Mouse (Mus musculus): Measurements from ENCODE around the gene Tiprl. TPM values are rescaled to one million over a fixed set of nuclear protein-coding genes. Genes with fewer than 3 reads are reported as not detected.
A peak's percentile ranks its signal among the peaks of the same experiment; 100 is the strongest.

Tiprl gene
- polyA plus RNA-seq, 1 experiment from 2014 or later: 86.7 TPM

GRCm38 (mm10) chr1:165252027-165252671, 15.4 kb upstream of the Tiprl start:
- WGBS: 45% methylated on average over 11 of the region's 11 CpGs
- no peak overlapping the region for H3K4me2 ChIP-seq (replicated peaks; ENCODE audit: low read depth, low read length)

GRCm38 (mm10) chr1:165250546-165250945, 13.8 kb upstream of the Tiprl start:
- H3K4me1 ChIP-seq (ENCODE audit: control insufficient read depth, insufficient read depth, low read length): no peaks in the 10 kb centered on the region
- WGBS: 74% methylated on average over 2 of the region's 2 CpGs
- no peaks in the 10 kb centered on the region for H3K27me3 ChIP-seq (ENCODE audit: control insufficient read depth, insufficient read depth, low read length)
- no peak for ATAC-seq (ENCODE audit: insufficient number of reproducible peaks, insufficient read depth, low FRiP score, low read depth)
- no peak overlapping the region for H3K4me3 ChIP-seq (ENCODE audit: low read depth, low read length)
- no peak overlapping the region for H3K4me2 ChIP-seq (replicated peaks; ENCODE audit: low read depth, low read length)
- H3K36me3 ChIP-seq (ENCODE audit: control insufficient read depth, insufficient read depth, low read length): no peaks in the 10 kb centered on the region
- H3K9ac ChIP-seq (replicated peaks; ENCODE audit: low read depth, low read length): no peak overlapping the region
- H3K9me3 ChIP-seq (ENCODE audit: control insufficient read depth, low read depth, low read length): no peaks in the 10 kb centered on the region
- H3K27ac ChIP-seq (ENCODE audit: low read length): no peak overlapping the region

More at GRCm38 (mm10) chr1:165252027-165252671, 15.4 kb upstream of the Tiprl start:
- Histone ChIP-seq H3K9ac (replicated peaks; ENCODE audit: low read depth, low read length) (no peak overlapping the region), H3K36me3 (ENCODE audit: control insufficient read depth, insufficient read depth, low read length) (no peaks in the 10 kb centered on the region), H3K4me1 (ENCODE audit: control insufficient read depth, insufficient read depth, low read length) (no peaks in the 10 kb centered on the region), H3K9me3 (ENCODE audit: control insufficient read depth, low read depth, low read length) (no peaks in the 10 kb centered on the region), H3K27me3 (ENCODE audit: control insufficient read depth, insufficient read depth, low read length) (no peaks in the 10 kb centered on the region), H3K4me3 (ENCODE audit: low read depth, low read length) (no peak overlapping the region), H3K27ac (ENCODE audit: low read length) (no peak overlapping the region)
- no peak for ATAC-seq (ENCODE audit: insufficient number of reproducible peaks, insufficient read depth, low FRiP score, low read depth)

GRCm38 (mm10) chr1:165248842-165249241, 12.0 kb upstream of the Tiprl start:
- H3K36me3 ChIP-seq (ENCODE audit: control insufficient read depth, insufficient read depth, low read length): no peaks in the 10 kb centered on the region
- no peak for ATAC-seq (ENCODE audit: insufficient number of reproducible peaks, insufficient read depth, low FRiP score, low read depth)
- no peaks in the 10 kb centered on the region for H3K27me3 ChIP-seq (ENCODE audit: control insufficient read depth, insufficient read depth, low read length)
- no peak overlapping the region for H3K9ac ChIP-seq (replicated peaks; ENCODE audit: low read depth, low read length)
- no peak overlapping the region for H3K4me3 ChIP-seq (ENCODE audit: low read depth, low read length)
- no peaks in the 10 kb centered on the region for H3K9me3 ChIP-seq (ENCODE audit: control insufficient read depth, low read depth, low read length)
- no peaks in the 10 kb centered on the region for H3K4me1 ChIP-seq (ENCODE audit: control insufficient read depth, insufficient read depth, low read length)
- WGBS: 57% methylated on average over 4 of the region's 4 CpGs
- no peak overlapping the region for H3K27ac ChIP-seq (ENCODE audit: low read length)
- no peak overlapping the region for H3K4me2 ChIP-seq (replicated peaks; ENCODE audit: low read depth, low read length)

- no peaks in the 10 kb centered on the region for H3K36me3 ChIP-seq (ENCODE audit: control insufficient read depth, insufficient read depth, low read length)
- H3K27ac ChIP-seq (ENCODE audit: low read length): no peak overlapping the region
- no peak for ATAC-seq (ENCODE audit: insufficient number of reproducible peaks, insufficient read depth, low FRiP score, low read depth)
- no peak overlapping the region for H3K4me3 ChIP-seq (ENCODE audit: low read depth, low read length)
- WGBS: 88% methylated on average over 3 of the region's 3 CpGs
- H3K27me3 ChIP-seq (ENCODE audit: control insufficient read depth, insufficient read depth, low read length): no peaks in the 10 kb centered on the region
- no peak overlapping the region for H3K4me2 ChIP-seq (replicated peaks; ENCODE audit: low read depth, low read length)
- no peaks in the 10 kb centered on the region for H3K9me3 ChIP-seq (ENCODE audit: control insufficient read depth, low read depth, low read length)
- no peaks in the 10 kb centered on the region for H3K4me1 ChIP-seq (ENCODE audit: control insufficient read depth, insufficient read depth, low read length)
- no peak overlapping the region for H3K9ac ChIP-seq (replicated peaks; ENCODE audit: low read depth, low read length)
These were observed 11.0 kb upstream of the Tiprl start for GRCm38 (mm10) chr1:165247788-165248187.

GRCm38 (mm10) chr1:165247085-165247484, 10.3 kb upstream of the Tiprl start:
- H3K9me3 ChIP-seq (ENCODE audit: control insufficient read depth, low read depth, low read length): no peaks in the 10 kb centered on the region
- H3K36me3 ChIP-seq (ENCODE audit: control insufficient read depth, insufficient read depth, low read length): no peaks in the 10 kb centered on the region
- ATAC-seq (ENCODE audit: insufficient number of reproducible peaks, insufficient read depth, low FRiP score, low read depth): peak; percentile 51; the same call in 1 of the 2 replicates
- no peak overlapping the region for H3K27ac ChIP-seq (ENCODE audit: low read length)
- no peak overlapping the region for H3K4me2 ChIP-seq (replicated peaks; ENCODE audit: low read depth, low read length)
- WGBS: 60% methylated on average over 5 of the region's 5 CpGs
- no peaks in the 10 kb centered on the region for H3K27me3 ChIP-seq (ENCODE audit: control insufficient read depth, insufficient read depth, low read length)
- H3K4me3 ChIP-seq (ENCODE audit: low read depth, low read length): no peak overlapping the region
- H3K9ac ChIP-seq (replicated peaks; ENCODE audit: low read depth, low read length): no peak overlapping the region
- no peaks in the 10 kb centered on the region for H3K4me1 ChIP-seq (ENCODE audit: control insufficient read depth, insufficient read depth, low read length)

GRCm38 (mm10) chr1:165246587-165246986, 9.8 kb upstream of the Tiprl start:
- ATAC-seq (ENCODE audit: insufficient number of reproducible peaks, insufficient read depth, low FRiP score, low read depth): no peak
- 74% methylated on average over 5 of the region's 5 CpGs for WGBS
- no peak overlapping the region for H3K27ac ChIP-seq (ENCODE audit: low read length)

GRCm38 (mm10) chr1:165235846-165236245, 950 bp downstream of the Tiprl start:
- no peaks in the 10 kb centered on the region for H3K27me3 ChIP-seq (ENCODE audit: control insufficient read depth, insufficient read depth, low read length)
- H3K4me3 ChIP-seq (ENCODE audit: low read depth, low read length): peak overlapping the region; percentile 72
- H3K36me3 ChIP-seq (ENCODE audit: control insufficient read depth, insufficient read depth, low read length): no peaks in the 10 kb centered on the region
- 6% methylated on average over 10 of the region's 10 CpGs for WGBS
- peaks cover 13% of the 10 kb centered on the region; the same call in 1 of the 2 replicates for H3K4me1 ChIP-seq (ENCODE audit: control insufficient read depth, insufficient read depth, low read length)
- H3K9ac ChIP-seq (replicated peaks; ENCODE audit: low read depth, low read length): peak overlapping the region; percentile 66
- peak overlapping the region; percentile 92 for H3K4me2 ChIP-seq (replicated peaks; ENCODE audit: low read depth, low read length)
- no peak for ATAC-seq (ENCODE audit: insufficient number of reproducible peaks, insufficient read depth, low FRiP score, low read depth)
- H3K27ac ChIP-seq (ENCODE audit: low read length): peak overlapping the region; percentile 90; the same call in 1 of the 2 replicates
- H3K9me3 ChIP-seq (ENCODE audit: control insufficient read depth, low read depth, low read length): no peaks in the 10 kb centered on the region

More at GRCm38 (mm10) chr1:165246587-165246986, 9.8 kb upstream of the Tiprl start:
- H3K27me3 ChIP-seq (ENCODE audit: control insufficient read depth, insufficient read depth, low read length): no peaks in the 10 kb centered on the region
- H3K4me1 ChIP-seq (ENCODE audit: control insufficient read depth, insufficient read depth, low read length): no peaks in the 10 kb centered on the region
- H3K4me2 ChIP-seq (replicated peaks; ENCODE audit: low read depth, low read length): no peak overlapping the region
- H3K36me3 ChIP-seq (ENCODE audit: control insufficient read depth, insufficient read depth, low read length): no peaks in the 10 kb centered on the region
- no peaks in the 10 kb centered on the region for H3K9me3 ChIP-seq (ENCODE audit: control insufficient read depth, low read depth, low read length)
- H3K9ac ChIP-seq (replicated peaks; ENCODE audit: low read depth, low read length): no peak overlapping the region
- no peak overlapping the region for H3K4me3 ChIP-seq (ENCODE audit: low read depth, low read length)

GRCm38 (mm10) chr1:165233806-165234205, 3.0 kb downstream of the Tiprl start:
- Histone ChIP-seq H3K4me2 (replicated peaks; ENCODE audit: low read depth, low read length) (no peak overlapping the region), H3K27me3 (ENCODE audit: control insufficient read depth, insufficient read depth, low read length) (no peaks in the 10 kb centered on the region), H3K9me3 (ENCODE audit: control insufficient read depth, low read depth, low read length) (no peaks in the 10 kb centered on the region), H3K27ac (ENCODE audit: low read length) (no peak overlapping the region), H3K4me3 (ENCODE audit: low read depth, low read length) (no peak overlapping the region), H3K4me1 (ENCODE audit: control insufficient read depth, insufficient read depth, low read length) (peaks cover 13% of the 10 kb centered on the region; the same call in 1 of the 2 replicates), H3K36me3 (ENCODE audit: control insufficient read depth, insufficient read depth, low read length) (no peaks in the 10 kb centered on the region), H3K9ac (replicated peaks; ENCODE audit: low read depth, low read length) (no peak overlapping the region)
- ATAC-seq (ENCODE audit: insufficient number of reproducible peaks, insufficient read depth, low FRiP score, low read depth): no peak
- WGBS: 55% methylated on average over 2 of the region's 2 CpGs

- 94% methylated on average over 4 of the region's 4 CpGs for WGBS
These were observed 6.1 kb downstream of the Tiprl start for GRCm38 (mm10) chr1:165230691-165231090.

More at GRCm38 (mm10) chr1:165230691-165231090, 6.1 kb downstream of the Tiprl start:
- Histone ChIP-seq H3K4me1 (ENCODE audit: control insufficient read depth, insufficient read depth, low read length) (peaks cover 10% of the 10 kb centered on the region; the same call in 1 of the 2 replicates), H3K9ac (replicated peaks; ENCODE audit: low read depth, low read length) (no peak overlapping the region), H3K36me3 (ENCODE audit: control insufficient read depth, insufficient read depth, low read length) (peaks cover 8% of the 10 kb centered on the region), H3K9me3 (ENCODE audit: control insufficient read depth, low read depth, low read length) (no peaks in the 10 kb centered on the region), H3K27ac (ENCODE audit: low read length) (no peak overlapping the region), H3K4me2 (replicated peaks; ENCODE audit: low read depth, low read length) (no peak overlapping the region), H3K27me3 (ENCODE audit: control insufficient read depth, insufficient read depth, low read length) (no peaks in the 10 kb centered on the region), H3K4me3 (ENCODE audit: low read depth, low read length) (no peak overlapping the region)
- ATAC-seq (ENCODE audit: insufficient number of reproducible peaks, insufficient read depth, low FRiP score, low read depth): no peak
